8 mouse cellular contexts compared by ENCODE assay signal in genomic region chr2:84797833-84798492, GRCm38 (mm10). TPM values are rescaled to one million over a fixed set of nuclear protein-coding genes. Genes with fewer than 3 reads are reported as not detected.
DNase-seq lines count a peak whose midpoint lies in the region; ATAC-seq lines count a peak whose summit lies in the region.

No protein-coding gene starts in this region.

- H3K4me1 ChIP-seq in hindbrain, embryonic 15.5 days (replicated peaks), result peaks cover 9% of the 10 kb centered on the region

- peak overlapping the region; percentile 62 for H3K9ac ChIP-seq in hindbrain, embryonic 15.5 days

- H3K27ac ChIP-seq in hindbrain, embryonic 15.5 days (replicated peaks), result peak overlapping the region; percentile 47

- no peaks in the 10 kb centered on the region for H3K36me3 ChIP-seq in hindbrain, embryonic 15.5 days

- H3K4me2 ChIP-seq in hindbrain, embryonic 15.5 days, result peak overlapping the region; percentile 95

- H3K27me3 ChIP-seq in hindbrain, embryonic 15.5 days, result no peaks in the 10 kb centered on the region

- 11% methylated on average over 13 of the region's 13 CpGs for WGBS in hindbrain, embryonic 15.5 days

- peak; percentile 55 for DNase-seq in T-cell, adult 2 months (ENCODE audit: low spot score)
- DNase-seq in cerebellum, postnatal 25 days, result peak; percentile 86 to 88
- DNase-seq in frontal cortex, postnatal 36 days (ENCODE audit: low spot score in 2 of 2), result peak; percentile 75 to 93
- peak; percentile 79 to 81 for DNase-seq in layer of hippocampus, postnatal 36 days
- peak; percentile 73 for DNase-seq in lung, postnatal 25 days (ENCODE audit: low spot score)
- peak; percentile 95 for DNase-seq in retina, embryonic 14.5 days (ENCODE audit: low spot score)
- DNase-seq in urinary bladder, adult 2 months (ENCODE audit: low spot score), result peak; percentile 33

- peak; percentile 81 for ATAC-seq in hindbrain, embryonic 15.5 days (ENCODE audit: low FRiP score, low read depth)

- H3K4me3 ChIP-seq in hindbrain, embryonic 15.5 days, result peak overlapping the region; percentile 56

- H3K9me3 ChIP-seq in hindbrain, embryonic 15.5 days, result no peaks in the 10 kb centered on the region

RNA-seq across cellular contexts. Expression of gene Ube2l6, which starts 0.7 kb away (rescaled TPM):
- 23.2 and 26.7 TPM in 2 replicates for polyA plus RNA-seq in hindbrain, embryonic 15.5 days (2015; fragmentation: Nextera tagmentation; extraction: Ambion mirVana)
- total RNA-seq in layer of hippocampus, postnatal 36 days (2021), result 1 to 10 TPM; 4.2 to 4.3 TPM
- 36.2 and 36.3 TPM in 2 replicates for polyA plus RNA-seq in urinary bladder, adult 2 months (2012; rRNA removed)

RNA-seq across cellular contexts. Expression of gene Serping1, which starts 22.7 kb away (rescaled TPM):
- polyA plus RNA-seq in hindbrain, embryonic 15.5 days (2015; fragmentation: Nextera tagmentation; extraction: Ambion mirVana), result 39.5 and 47.3 TPM in 2 replicates
- total RNA-seq in layer of hippocampus, postnatal 36 days (2021), result 1 to 10 TPM; 5.5 to 7.5 TPM
- polyA plus RNA-seq in urinary bladder, adult 2 months (2012; rRNA removed), result 711 and 879 TPM in 2 replicates

RNA-seq across cellular contexts. Expression of gene Smtnl1, which starts 24.5 kb away (rescaled TPM):
- polyA plus RNA-seq in hindbrain, embryonic 15.5 days (2015; fragmentation: Nextera tagmentation; extraction: Ambion mirVana), result not detected in 2 replicates
- total RNA-seq in layer of hippocampus, postnatal 36 days (2021), result not detected
- not detected in 2 replicates for polyA plus RNA-seq in urinary bladder, adult 2 months (2012; rRNA removed)

RNA-seq across cellular contexts. Expression of gene Timm10, which starts 28.8 kb away (rescaled TPM):
- polyA plus RNA-seq in hindbrain, embryonic 15.5 days (2015; fragmentation: Nextera tagmentation; extraction: Ambion mirVana), result 73.4 and 75.2 TPM in 2 replicates
- 10 to 100 TPM; 45.0 to 48.7 TPM for total RNA-seq in layer of hippocampus, postnatal 36 days (2021)
- 35.0 and 47.5 TPM in 2 replicates for polyA plus RNA-seq in urinary bladder, adult 2 months (2012; rRNA removed)

RNA-seq across cellular contexts. Expression of gene Slc43a1, which starts 40.7 kb away (rescaled TPM):
- polyA plus RNA-seq in hindbrain, embryonic 15.5 days (2015; fragmentation: Nextera tagmentation; extraction: Ambion mirVana), result 2.3 and 2.4 TPM in 2 replicates
- 1 to 10 TPM in 1 of 2 experiments, under 1 TPM in 1; 0.48 to 1.2 TPM for total RNA-seq in layer of hippocampus, postnatal 36 days (2021)
- polyA plus RNA-seq in urinary bladder, adult 2 months (2012; rRNA removed), result 11.4 and 12.6 TPM in 2 replicates

Comparison
In these comparisons a context has a peak if more than half of its experiments do, and no peak if none do; other contexts are left out.
1. Peak in every context shown above with its lines: DNase-seq, ATAC-seq, H3K4me3 ChIP-seq and H3K27ac ChIP-seq.
2. DNase-seq: peak in every context shown above with its lines; median percentile 95 in retina, embryonic 14.5 days; 87 in cerebellum, postnatal 25 days; 84 in frontal cortex, postnatal 36 days; 80 in layer of hippocampus, postnatal 36 days; 73 in lung, postnatal 25 days; 55 in T-cell, adult 2 months; 33 in urinary bladder, adult 2 months.
3. RNA of gene Serping1, which starts 22.7 kb away (polyA plus RNA-seq): 711 to 879 TPM in urinary bladder, adult 2 months; 39.5 to 47.3 TPM in hindbrain, embryonic 15.5 days; every median in the first group is over 10 times any median in the second.